Mouse (Mus musculus) liver, embryonic 14.5 days (tissue): ENCODE measurements at regions not wholly inside any gene's neighbourhood (a gene's known extent, or its start where the extent isn't known, plus 50 kb on each side); places are given as distances from the start of the nearest gene placed in this dataset.

ENCODE experiments used
- ATAC-seq: fragments of 200-750 bp; cut with Nextera tagmentation; 2 replicates; pipeline ENCODE4 v1.8.0; 2017; ENCODE audit warnings: moderate number of reproducible peaks, mild to moderate bottlenecking, moderate library complexity; ENCODE audit not compliant: insufficient read depth
- DNase-seq, 3 experiments: peaks; one replicate each; pipeline ENCODE4 v3.0.0-alpha.2; 2012 to 2013; ENCODE audit warnings: low read depth in 3 of 3, low spot score in 3 of 3
- H3K27ac ChIP-seq: fragments of 300-500 bp; sonication (generic); 2 replicates; pipeline ENCODE4 v1.5.1; 2014; ENCODE audit warnings: moderate library complexity, mild to moderate bottlenecking, control low read depth, inconsistent platforms
- H3K27me3 ChIP-seq: fragments of 300-500 bp; sonication (generic); 2 replicates; pipeline ENCODE4 v1.6.1; 2014; ENCODE audit warnings: mild to moderate bottlenecking, low read length, moderate library complexity; ENCODE audit not compliant: control insufficient read depth, insufficient read depth
- H3K36me3 ChIP-seq: fragments of 300-500 bp; sonication (generic); replicated peaks from 2 replicates; pipeline ENCODE4 v1.6.1; 2014; ENCODE audit warnings: low read depth; ENCODE audit not compliant: control insufficient read depth, insufficient read depth
- H3K4me1 ChIP-seq, 2 experiments: fragments of 200-500 bp in 1 of 2; fragments of 300-500 bp in 1 of 2; sonication (generic) in 1 of 2; replicated peaks; 2 replicates each; pipeline ENCODE4 v1.6.1; 2012 to 2014; ENCODE audit warnings: antibody characterized with exemption in 1 of 2, inconsistent platforms in 1 of 2, low read length in 1 of 2; ENCODE audit not compliant: control insufficient read depth in 2 of 2, insufficient read depth in 2 of 2
- H3K4me2 ChIP-seq: fragments of 300-500 bp; sonication (generic); 2 replicates; pipeline ENCODE4 v1.6.1; 2014; ENCODE audit warnings: low read depth, mild to moderate bottlenecking, control low read depth, moderate library complexity
- H3K4me3 ChIP-seq, 2 experiments: fragments of 200-500 bp in 1 of 2; fragments of 300-500 bp in 1 of 2; sonication (generic) in 1 of 2; 2 replicates each; pipeline ENCODE4 v1.5.1; 2012 to 2014; ENCODE audit warnings: low read depth in 2 of 2, low read length in 2 of 2, mild to moderate bottlenecking in 2 of 2, control low read depth in 1 of 2, inconsistent platforms in 1 of 2, moderate library complexity in 1 of 2; ENCODE audit not compliant: insufficient read depth in 1 of 2
- H3K9ac ChIP-seq: fragments of 300-500 bp; sonication (generic); replicated peaks from 2 replicates; pipeline ENCODE4 v1.6.1; 2014; ENCODE audit warnings: mild to moderate bottlenecking, control low read depth, moderate library complexity
- H3K9me3 ChIP-seq: fragments of 300-500 bp; sonication (generic); 2 replicates; pipeline ENCODE4 v1.6.1; 2016; ENCODE audit warnings: low read length, mixed read lengths; ENCODE audit not compliant: control insufficient read depth
- CTCF ChIP-seq: IDR thresholded peaks from 2 replicates; pipeline ENCODE4 v1.5.1; 2016; ENCODE audit warnings: antibody characterized with exemption, low read depth, control low read depth
- EP300 ChIP-seq: IDR thresholded peaks from 2 replicates; pipeline ENCODE4 v1.6.1; 2016; ENCODE audit warnings: antibody characterized with exemption, low read depth
- WGBS: fragments of 180-500 bp; shearing (Covaris S2); extraction: QIAGEN DNeasy Blood & Tissue Kit; methylation state at CpG from one replicate; pipeline ENCODE4 v1.1.7; 2014; ENCODE audit not compliant: insufficient replicate concordance; 5-methylcytosine and 5-hydroxymethylcytosine counted together

DNA sequence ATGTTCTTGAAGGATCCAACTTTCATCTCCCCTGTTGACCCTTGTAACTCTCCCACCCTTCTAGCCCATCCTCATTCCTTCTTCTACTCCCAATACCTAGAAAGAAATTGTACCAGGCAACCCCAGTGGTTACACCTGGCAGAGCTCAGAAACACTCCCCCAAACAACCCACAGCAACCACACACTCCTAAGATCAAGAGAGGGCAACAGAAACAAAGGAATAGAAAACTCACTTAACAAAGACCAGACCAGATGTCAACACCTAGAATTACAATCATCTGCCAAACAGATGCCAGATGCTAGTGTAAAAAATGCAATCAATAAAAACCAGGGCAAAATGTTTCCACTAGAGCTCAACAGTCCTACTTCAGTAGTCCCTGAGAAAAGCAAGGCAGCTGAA, 400.9 kb downstream of the Ptprc start:
- no peak overlapping the region for H3K4me3 ChIP-seq

DNA sequence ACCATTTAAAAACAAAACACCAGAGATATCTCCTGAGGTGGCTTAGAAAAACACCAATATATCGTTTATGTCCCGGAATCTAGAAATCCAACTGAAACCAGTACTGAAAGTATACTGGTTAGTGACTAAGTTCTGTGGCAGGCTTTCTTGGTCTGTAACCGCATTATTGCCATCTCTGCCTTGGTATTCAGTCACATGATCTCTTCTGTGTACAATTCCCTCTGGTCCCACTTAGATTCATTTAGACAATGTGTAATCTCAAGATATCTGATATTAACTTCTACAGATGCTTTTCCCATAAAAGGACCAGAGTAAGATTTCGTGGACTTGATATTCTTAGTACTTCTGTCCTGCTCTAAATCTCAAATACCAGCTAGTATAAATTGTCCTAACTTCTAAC, 414.7 kb downstream of the Ptprc start:
- Histone ChIP-seq H3K36me3 (no peaks in the 10 kb centered on the region), H3K4me1 (no peaks in the 10 kb centered on the region), H3K4me3 (no peak overlapping the region), H3K9me3 (no peaks in the 10 kb centered on the region), H3K27ac (no peak overlapping the region), H3K27me3 (no peaks in the 10 kb centered on the region), H3K4me2 (no peak overlapping the region), H3K9ac (no peak overlapping the region)
- no peak for ATAC-seq
- DNase-seq, result no peak
- no peak for TF ChIP-seq CTCF
- TF ChIP-seq EP300, result no peak
- 66% methylated on average over 4 of the region's 4 CpGs for WGBS

More for the DNA sequence above, 400.9 kb downstream of the Ptprc start:
- Histone ChIP-seq H3K4me1 (no peaks in the 10 kb centered on the region), H3K9me3 (no peaks in the 10 kb centered on the region), H3K27me3 (no peaks in the 10 kb centered on the region), H3K4me2 (no peak overlapping the region), H3K27ac (no peak overlapping the region), H3K9ac (no peak overlapping the region), H3K36me3 (no peaks in the 10 kb centered on the region)
- ATAC-seq (no peak), DNase-seq (no peak)
- no peak for TF ChIP-seq EP300
- TF ChIP-seq CTCF, result no peak

DNA sequence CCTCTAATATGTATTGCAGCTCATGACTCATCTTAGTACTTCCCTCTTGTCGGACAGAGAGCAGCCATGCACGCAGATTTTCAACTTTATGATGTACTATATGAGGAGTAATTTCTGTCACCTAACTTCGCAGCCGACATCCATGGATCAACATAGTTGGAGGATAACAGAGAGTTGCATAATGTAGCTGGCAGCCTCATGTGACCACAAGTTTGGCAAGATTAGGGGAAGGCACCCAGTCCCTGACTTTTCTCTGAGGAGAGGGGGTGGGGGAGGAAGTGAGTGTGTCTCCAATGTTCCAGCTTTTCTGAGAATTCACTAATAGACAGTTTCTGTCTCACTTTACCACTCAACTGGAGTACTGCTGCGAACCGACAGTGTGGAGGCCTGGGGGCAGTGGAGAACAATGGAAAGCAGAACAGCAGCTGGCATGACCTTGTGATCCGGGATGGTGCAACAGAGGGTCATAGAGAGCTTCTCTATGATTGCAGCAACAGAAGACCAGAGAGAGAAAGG, 424.0 kb downstream of the Ptprc start:
- TF ChIP-seq EP300 (no peak), CTCF (no peak)
- no peak overlapping the region for H3K4me2 ChIP-seq
- no peaks in the 10 kb centered on the region for H3K9me3 ChIP-seq
- no peaks in the 10 kb centered on the region for H3K4me1 ChIP-seq
- H3K36me3 ChIP-seq, result no peaks in the 10 kb centered on the region
- DNase-seq (peak in 2 of 3 experiments; percentile 5 to 19), ATAC-seq (peak; percentile 41; the same call in 1 of the 2 replicates)
- no peak overlapping the region for H3K27ac ChIP-seq
- no peak overlapping the region for H3K4me3 ChIP-seq
- WGBS, result 41% methylated on average over 7 of the region's 7 CpGs
- no peak overlapping the region for H3K9ac ChIP-seq
- no peaks in the 10 kb centered on the region for H3K27me3 ChIP-seq

DNA sequence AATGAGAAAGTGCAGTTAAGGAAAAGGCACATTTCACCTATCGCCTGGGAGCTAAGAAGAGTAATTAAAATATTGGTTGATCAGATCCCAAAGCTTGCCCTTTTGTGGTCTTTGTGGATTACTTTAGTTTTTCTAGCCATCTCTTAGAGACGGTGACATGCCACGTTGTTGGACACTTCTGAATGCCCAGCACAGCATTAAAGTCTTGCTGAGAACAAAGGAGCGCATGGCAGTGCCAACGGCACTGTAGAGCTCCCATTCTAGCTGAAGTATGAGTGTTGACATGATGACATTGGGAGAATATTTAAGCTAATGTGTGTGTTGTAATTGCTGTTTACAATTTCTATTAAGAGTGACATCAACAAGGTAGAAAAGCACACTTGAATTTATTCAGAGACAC, 424.6 kb downstream of the Ptprc start:
- WGBS, result 70% methylated on average over 5 of the region's 5 CpGs
- Histone ChIP-seq H3K9me3 (no peaks in the 10 kb centered on the region), H3K4me2 (no peak overlapping the region), H3K4me3 (no peak overlapping the region), H3K36me3 (no peaks in the 10 kb centered on the region), H3K4me1 (no peaks in the 10 kb centered on the region), H3K27me3 (no peaks in the 10 kb centered on the region), H3K27ac (no peak overlapping the region), H3K9ac (no peak overlapping the region)
- TF ChIP-seq CTCF (no peak), EP300 (no peak)
- DNase-seq (no peak), ATAC-seq (no peak)

DNA sequence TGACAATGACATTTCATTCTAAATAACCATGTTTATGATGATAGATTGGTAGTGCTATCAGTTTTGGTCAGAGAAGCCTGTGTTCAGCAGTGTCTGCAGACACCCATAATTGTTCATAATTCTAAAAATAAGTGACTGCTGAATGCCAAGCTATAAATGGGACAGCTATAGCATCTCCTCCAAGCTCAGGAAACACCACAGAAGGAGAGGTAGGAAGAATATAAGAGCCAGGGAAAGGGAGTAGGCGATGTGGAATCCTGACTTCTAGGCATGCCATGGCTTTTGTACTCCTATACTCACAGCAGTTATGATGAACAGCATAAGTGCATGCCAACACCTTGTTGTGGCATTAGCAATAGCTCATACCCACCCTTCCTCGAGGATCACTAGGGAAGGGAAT, 429.4 kb downstream of the Ptprc start:
- no peak for TF ChIP-seq CTCF
- no peak for TF ChIP-seq EP300
- Histone ChIP-seq H3K9ac (no peak overlapping the region), H3K4me1 (no peaks in the 10 kb centered on the region), H3K27ac (no peak overlapping the region), H3K9me3 (no peaks in the 10 kb centered on the region), H3K27me3 (no peaks in the 10 kb centered on the region), H3K36me3 (no peaks in the 10 kb centered on the region), H3K4me3 (no peak overlapping the region), H3K4me2 (no peak overlapping the region)
- ATAC-seq (no peak), DNase-seq (no peak)
- 37% methylated on average over 2 of the region's 2 CpGs for WGBS
